Mouse (Mus musculus) limb, embryonic 11.5 days (tissue): Measurements from ENCODE around the gene Ubl3. TPM values are rescaled to one million over a fixed set of nuclear protein-coding genes. Genes with fewer than 3 reads are reported as not detected.

Experiments
- ATAC-seq: fragments of 200-750 bp; cut with Nextera tagmentation; 2 replicates; pipeline ENCODE4 v1.8.0; 2017; ENCODE audit warnings: low read depth; ENCODE audit not compliant: insufficient number of reproducible peaks, low FRiP score, low TSS enrichment
- DNase-seq: peaks from one replicate; pipeline ENCODE4 v3.0.0-alpha.2; 2015; ENCODE audit warnings: low spot score
- H3K27ac ChIP-seq: fragments of 300-500 bp; sonication (generic); replicated peaks from 2 replicates; pipeline ENCODE4 v1.5.1; 2014; ENCODE audit warnings: low read depth, mild to moderate bottlenecking, low read length
- H3K27me3 ChIP-seq: fragments of 300-500 bp; sonication (generic); 2 replicates; pipeline ENCODE4 v1.6.1; 2014; ENCODE audit warnings: mild to moderate bottlenecking, low read length, mixed read lengths; ENCODE audit not compliant: control insufficient read depth, insufficient read depth
- H3K36me3 ChIP-seq: fragments of 300-500 bp; sonication (generic); 2 replicates; pipeline ENCODE4 v1.6.1; 2014; ENCODE audit warnings: mild to moderate bottlenecking, low read length, moderate library complexity, mixed read lengths; ENCODE audit not compliant: control insufficient read depth, insufficient read depth
- H3K4me1 ChIP-seq: fragments of 300-500 bp; sonication (generic); 2 replicates; pipeline ENCODE4 v1.6.1; 2014; ENCODE audit warnings: low read length, mixed read lengths; ENCODE audit not compliant: control insufficient read depth, insufficient read depth
- H3K4me2 ChIP-seq: fragments of 300-500 bp; sonication (generic); 2 replicates; pipeline ENCODE4 v1.6.1; 2014; ENCODE audit warnings: low read depth, mild to moderate bottlenecking, moderate library complexity; ENCODE audit not compliant: severe bottlenecking
- H3K4me3 ChIP-seq: fragments of 300-500 bp; sonication (generic); 2 replicates; pipeline ENCODE4 v1.5.1; 2014; ENCODE audit warnings: low read depth, low read length
- H3K9ac ChIP-seq: fragments of 300-500 bp; sonication (generic); 2 replicates; pipeline ENCODE4 v1.6.1; 2014; ENCODE audit warnings: mild to moderate bottlenecking, low read length
- H3K9me3 ChIP-seq: fragments of 300-500 bp; sonication (generic); 2 replicates; pipeline ENCODE4 v1.6.1; 2016; ENCODE audit warnings: low read length; ENCODE audit not compliant: control insufficient read depth
- WGBS: fragments of 180-500 bp; shearing (Covaris S2); extraction: QIAGEN DNeasy Blood & Tissue Kit; methylation state at CpG from one replicate; pipeline ENCODE4 v1.1.7; 2014; 5-methylcytosine and 5-hydroxymethylcytosine counted together
- polyA plus RNA-seq: library from polyadenylated mRNA; unstranded; fragments of >200 nt; fragmentation: Nextera tagmentation; extraction: Ambion mirVana; gene quantifications from 2 replicates; pipeline ENCODE4 v1.2.1, GENCODE M21; 2014

The Ubl3 gene
- 50.6 and 51.3 TPM in 2 replicates for polyA plus RNA-seq

DNA sequence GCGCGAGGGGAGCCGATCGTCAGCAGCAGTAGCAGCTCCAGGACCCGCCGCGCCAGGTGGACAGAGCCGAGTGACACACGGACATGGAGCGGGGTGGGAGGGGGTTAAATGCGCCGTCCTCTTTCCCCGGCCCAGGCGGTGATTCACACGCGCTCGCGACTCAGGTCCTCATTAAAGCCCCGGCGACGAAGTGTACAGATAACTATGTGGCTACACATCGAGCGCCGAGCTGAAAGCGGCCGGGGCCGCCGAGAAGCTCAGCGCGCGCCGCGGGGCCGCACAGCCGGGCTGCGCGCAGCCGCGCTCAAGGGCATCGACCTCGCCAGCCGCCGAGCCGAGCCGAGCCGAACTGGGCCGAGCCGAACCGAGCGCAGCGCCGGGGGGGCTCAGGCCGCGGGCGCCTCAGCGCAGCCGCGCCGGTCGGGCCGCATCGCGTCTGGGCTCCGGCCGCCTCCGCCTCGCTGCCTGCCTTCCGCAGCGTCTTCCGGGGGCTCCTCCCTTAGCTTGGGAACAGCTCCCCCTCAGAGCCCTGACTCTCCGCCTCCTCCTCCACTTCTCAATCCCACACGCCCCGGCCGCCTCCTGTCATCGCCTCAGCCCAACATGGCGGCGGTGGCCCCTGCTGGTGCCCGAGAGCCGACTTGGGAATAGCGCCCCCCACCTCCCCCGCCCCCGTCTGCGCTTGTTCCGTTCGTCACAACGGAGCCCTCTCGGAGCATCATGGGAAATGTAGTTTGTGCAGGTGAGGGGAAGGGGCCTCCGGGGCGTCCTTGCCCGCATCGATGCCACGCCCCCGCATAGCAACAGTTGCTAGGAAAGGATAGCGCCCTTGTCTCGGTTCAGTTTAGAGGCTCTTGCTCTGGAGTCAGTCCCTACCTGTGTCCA lies at the start of gene Ubl3:
Ubl3 (minus strand) TSS at position 603 of the 885 bp plus-strand sequence.
- peak; percentile 95 for ATAC-seq
- H3K9me3 ChIP-seq = no peaks in the 10 kb centered on the region
- H3K4me1 ChIP-seq = peaks cover 15% of the 10 kb centered on the region
- no peaks in the 10 kb centered on the region for H3K27me3 ChIP-seq
- DNase-seq = peak; percentile 97
- peak within 1 kb of the TSS; percentile 68 for H3K4me2 ChIP-seq
- H3K4me3 ChIP-seq = peak within 1 kb of the TSS; percentile 65
- no peaks in the 10 kb centered on the region for H3K36me3 ChIP-seq
- H3K27ac ChIP-seq = peak within 1 kb of the TSS; percentile 93
- H3K9ac ChIP-seq = peak within 1 kb of the TSS; percentile 68
- under 1% methylated on average over 71 of the region's 95 CpGs for WGBS

DNA sequence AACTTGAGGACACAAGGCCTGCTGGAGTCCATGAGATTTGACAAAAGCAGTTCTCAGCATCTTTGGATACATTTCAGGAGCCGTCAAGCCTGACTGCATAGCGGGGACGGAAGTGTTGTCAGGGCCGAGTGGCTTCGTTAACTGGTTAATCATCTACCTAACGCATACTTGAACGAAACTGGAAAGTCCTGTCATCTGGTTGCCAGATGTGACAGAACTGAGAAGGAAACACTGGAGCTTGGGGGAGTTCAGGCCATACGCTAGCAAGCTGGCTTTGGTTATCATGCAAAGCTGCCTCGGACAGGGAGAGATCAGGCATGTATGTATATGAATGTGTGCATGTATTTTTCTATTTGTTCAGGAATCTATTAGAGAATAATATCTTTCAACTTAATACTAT lies 45.8 kb upstream of the Ubl3 start:
- Histone ChIP-seq H3K27ac (0 out of 2 replicates have a peak overlapping the region, but pooled peaks have one; percentile 2), H3K4me3 (no peak overlapping the region)
- ATAC-seq = 0 out of 2 replicates have a peak, but pooled peaks have one; percentile 57

DNA sequence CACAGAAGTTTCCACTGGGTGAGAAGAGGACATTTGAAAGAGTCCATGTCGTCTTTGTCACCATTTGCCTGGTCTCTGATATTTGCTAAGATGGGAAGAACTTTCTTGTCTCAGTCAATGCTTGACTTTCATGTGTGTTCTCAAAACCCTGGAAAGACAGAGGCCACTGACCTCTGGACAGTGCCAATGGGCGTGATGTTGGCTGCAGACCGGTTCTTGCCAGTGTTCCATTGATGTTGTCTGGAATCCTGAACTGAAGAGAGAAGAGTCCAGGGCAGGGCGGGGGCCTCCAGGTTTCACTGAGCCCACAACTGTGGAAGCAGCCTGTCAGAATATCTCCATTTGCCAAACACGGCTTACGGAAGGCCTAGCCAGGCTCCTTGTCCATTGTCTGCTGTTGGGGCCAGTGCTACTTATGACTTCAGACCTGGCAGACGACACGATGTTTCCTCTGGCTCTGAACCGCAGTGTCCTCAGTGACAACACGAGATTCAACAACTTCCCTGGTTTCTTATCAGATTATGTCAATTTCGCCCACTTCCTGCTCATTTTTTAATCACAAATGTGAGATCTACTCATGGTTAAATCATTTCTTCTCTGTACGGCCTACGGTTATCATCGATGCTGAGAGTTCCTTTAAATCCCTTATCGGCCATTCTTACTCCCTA lies 43.6 kb upstream of the Ubl3 start:
- peaks cover 13% of the 10 kb centered on the region; the same call in 1 of the 2 replicates for H3K4me1 ChIP-seq
- no peak overlapping the region for H3K9ac ChIP-seq
- H3K36me3 ChIP-seq = no peaks in the 10 kb centered on the region
- H3K9me3 ChIP-seq = no peaks in the 10 kb centered on the region
- no peak overlapping the region for H3K4me2 ChIP-seq
- H3K4me3 ChIP-seq = no peak overlapping the region
- DNase-seq (no peak), ATAC-seq (no peak)
- WGBS = 92% methylated on average over 15 of the region's 15 CpGs
- no peaks in the 10 kb centered on the region for H3K27me3 ChIP-seq
- H3K27ac ChIP-seq = no peak overlapping the region

More for the DNA sequence above, 45.8 kb upstream of the Ubl3 start:
- Histone ChIP-seq H3K9me3 (no peaks in the 10 kb centered on the region), H3K4me1 (0 out of 2 replicates have a peak, but pooled peaks cover 5% of the 10 kb centered on the region), H3K4me2 (no peak overlapping the region), H3K9ac (no peak overlapping the region), H3K36me3 (no peaks in the 10 kb centered on the region), H3K27me3 (no peaks in the 10 kb centered on the region)
- WGBS = 13% methylated on average over 9 of the region's 9 CpGs
- peak; percentile 86 for DNase-seq

DNA sequence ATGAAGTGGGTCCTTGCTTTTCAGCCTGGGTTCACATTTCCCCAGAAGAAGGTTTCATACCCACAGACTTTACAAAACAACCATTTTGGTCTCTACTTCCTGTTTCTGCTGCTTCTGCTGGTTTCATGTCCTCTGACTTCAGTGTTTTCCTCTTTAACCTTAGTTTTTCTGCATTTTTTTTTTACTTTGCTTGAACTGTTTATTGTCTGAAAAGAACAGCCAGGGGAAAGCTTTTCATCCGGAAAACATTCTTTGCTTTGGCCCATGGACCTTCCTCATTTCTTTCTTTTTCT lies 42.8 kb upstream of the Ubl3 start:
- 79% methylated on average over 1 of the region's 1 CpGs for WGBS
- Histone ChIP-seq H3K27ac (no peak overlapping the region), H3K9ac (no peak overlapping the region), H3K4me3 (no peak overlapping the region), H3K36me3 (no peaks in the 10 kb centered on the region), H3K4me2 (no peak overlapping the region), H3K4me1 (peaks cover 19% of the 10 kb centered on the region), H3K9me3 (no peaks in the 10 kb centered on the region), H3K27me3 (no peaks in the 10 kb centered on the region)
- no peak for DNase-seq
- no peak for ATAC-seq

DNA sequence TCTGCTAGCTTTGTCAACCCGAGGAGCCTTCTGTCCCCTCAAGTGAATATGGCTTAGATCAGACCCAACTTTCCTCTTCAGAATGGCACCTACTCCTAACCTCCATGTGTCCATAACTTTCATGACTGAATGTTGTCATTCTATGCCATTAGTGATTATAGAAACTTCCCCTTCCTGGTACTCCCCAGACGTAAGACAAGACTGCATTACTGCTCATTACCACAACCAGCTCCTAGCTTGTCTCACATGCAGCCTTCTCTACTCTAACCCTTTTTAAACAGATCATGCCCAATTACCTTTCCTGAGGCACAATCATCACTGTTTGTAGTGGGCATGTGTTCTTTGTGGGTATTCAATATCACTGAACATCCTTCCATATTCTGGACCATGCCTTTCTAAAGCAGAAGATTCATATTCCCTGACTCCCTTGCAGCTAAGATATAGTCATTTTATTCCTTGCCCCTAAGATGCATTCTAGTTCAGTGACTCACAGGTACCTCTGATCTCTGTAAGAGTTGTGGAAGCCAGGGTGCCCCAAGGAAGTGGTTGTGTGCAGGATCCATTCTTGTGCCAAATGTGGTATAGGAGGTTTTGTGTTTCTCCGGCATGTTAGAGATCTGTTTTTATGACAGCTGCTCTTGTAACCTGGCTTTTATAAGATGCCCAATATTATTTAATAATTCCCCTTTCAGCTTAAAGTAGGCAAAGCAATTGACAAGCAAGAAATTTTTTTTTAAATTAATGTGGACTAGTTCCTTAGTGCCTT lies 42.3 kb upstream of the Ubl3 start:
- ATAC-seq (no peak), DNase-seq (no peak)
- no peak overlapping the region for H3K9ac ChIP-seq
- H3K36me3 ChIP-seq = no peaks in the 10 kb centered on the region
- H3K4me2 ChIP-seq = no peak overlapping the region
- no peaks in the 10 kb centered on the region for H3K9me3 ChIP-seq
- H3K4me3 ChIP-seq = no peak overlapping the region
- WGBS = 93% methylated on average over 3 of the region's 3 CpGs
- H3K27ac ChIP-seq = no peak overlapping the region
- peaks cover 19% of the 10 kb centered on the region for H3K4me1 ChIP-seq
- no peaks in the 10 kb centered on the region for H3K27me3 ChIP-seq

DNA sequence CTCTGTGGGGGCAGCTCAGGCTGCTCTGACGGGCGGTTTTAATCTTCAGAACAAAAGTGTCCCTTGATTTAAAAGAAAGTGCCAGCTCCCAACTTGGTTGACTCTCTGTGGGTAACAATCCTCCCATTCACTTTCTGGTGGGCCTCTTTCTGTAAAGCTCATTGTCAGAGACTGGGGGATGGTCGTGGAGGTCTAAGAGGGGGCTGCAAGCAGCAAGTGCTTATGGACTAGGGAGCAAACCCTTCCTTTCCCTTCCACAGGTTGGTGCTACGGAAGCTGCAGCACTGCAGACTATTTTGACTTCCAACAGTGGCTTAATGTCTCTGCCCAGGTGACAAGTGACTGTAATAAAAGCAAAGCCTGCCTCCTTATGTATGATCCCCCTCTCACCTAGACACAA lies 41.0 kb upstream of the Ubl3 start:
- Histone ChIP-seq H3K4me3 (no peak overlapping the region), H3K36me3 (no peaks in the 10 kb centered on the region), H3K4me1 (peaks cover 16% of the 10 kb centered on the region), H3K27me3 (no peaks in the 10 kb centered on the region), H3K27ac (no peak overlapping the region), H3K9ac (no peak overlapping the region), H3K4me2 (no peak overlapping the region), H3K9me3 (no peaks in the 10 kb centered on the region)
- ATAC-seq (no peak), DNase-seq (no peak)
- WGBS = 53% methylated on average over 4 of the region's 4 CpGs

DNA sequence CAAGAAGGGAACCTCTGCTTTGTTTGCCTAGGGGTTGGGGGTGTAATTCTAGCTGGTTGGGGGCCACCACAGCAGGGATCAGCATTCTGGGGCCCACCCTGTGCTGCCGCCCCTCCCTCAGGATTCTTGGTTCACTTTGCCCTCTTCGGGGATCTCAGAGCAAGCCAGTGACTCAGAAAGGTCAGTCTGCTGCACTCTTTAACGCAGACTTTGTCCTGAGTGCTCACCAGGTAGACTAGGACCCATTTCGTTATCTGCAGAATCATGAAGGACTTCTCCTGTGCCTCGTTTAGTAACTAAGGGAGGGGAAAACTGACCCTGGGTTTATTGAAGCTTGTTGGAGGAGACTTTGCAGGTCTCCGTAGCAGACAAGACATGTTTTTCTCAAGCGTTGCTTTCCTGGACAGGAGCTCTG lies 38.9 kb upstream of the Ubl3 start:
- Histone ChIP-seq H3K9me3 (no peaks in the 10 kb centered on the region), H3K4me3 (no peak overlapping the region), H3K4me2 (no peak overlapping the region), H3K4me1 (peaks cover 16% of the 10 kb centered on the region), H3K9ac (no peak overlapping the region), H3K27ac (no peak overlapping the region), H3K36me3 (no peaks in the 10 kb centered on the region), H3K27me3 (no peaks in the 10 kb centered on the region)
- DNase-seq (no peak), ATAC-seq (peak; percentile 54; the same call in 1 of the 2 replicates)
- 42% methylated on average over 7 of the region's 7 CpGs for WGBS
